ENCODE assay signal across 27 mouse cellular contexts in genomic region chr2:91120261-91120671, GRCm38 (mm10). TPM values are rescaled to one million over a fixed set of nuclear protein-coding genes. Genes with fewer than 3 reads are reported as not detected.
DNase-seq lines count a peak whose midpoint lies in the region; ATAC-seq lines count a peak whose summit lies in the region.
"Had no signal": no experiment of that assay in that cellular context is flagged by ENCODE, and none has a peak within 500 bp of the region (broad histone marks: within the 10 kb centered on the region; RNA-seq: fewer than 3 reads in every experiment).

No protein-coding gene starts in this region.

- peaks cover 69% of the 10 kb centered on the region for H3K4me1 ChIP-seq in heart, embryonic 10.5 days
- peaks cover 54% of the 10 kb centered on the region for H3K4me1 ChIP-seq in heart, embryonic 15.5 days (replicated peaks)
- H3K4me1 ChIP-seq: embryonic facial prominence, embryonic 12.5 days had no signal

- H3K9ac ChIP-seq in heart, embryonic 15.5 days: peak overlapping the region; percentile 82
- H3K9ac ChIP-seq: embryonic facial prominence, embryonic 12.5 days; forebrain, embryonic 12.5 days; hindbrain, embryonic 13.5 days; kidney, embryonic 15.5 days; limb, embryonic 12.5 days; liver, postnatal 0 days; neural tube, embryonic 13.5 days had no signal

- WGBS in heart, embryonic 10.5 days: 48% methylated on average over 6 of the region's 6 CpGs
- WGBS in heart, embryonic 15.5 days: 29% methylated on average over 6 of the region's 6 CpGs

- peaks cover 64% of the 10 kb centered on the region for H3K36me3 ChIP-seq in heart, embryonic 10.5 days
- H3K36me3 ChIP-seq in heart, embryonic 15.5 days: peaks cover 25% of the 10 kb centered on the region
- H3K36me3 ChIP-seq: embryonic facial prominence, embryonic 12.5 days; forebrain, embryonic 12.5 days; hindbrain, embryonic 13.5 days; kidney, embryonic 15.5 days; limb, embryonic 12.5 days; midbrain, embryonic 10.5 days; neural tube, embryonic 13.5 days had no signal

- no peak for ATAC-seq in heart, embryonic 15.5 days (replicated peaks; ENCODE audit: insufficient number of reproducible peaks, insufficient read depth, low FRiP score, low read depth)
- ATAC-seq: liver, postnatal 0 days; midbrain, embryonic 16.5 days; Patski had no signal

- peak overlapping the region; percentile 70 for H3K4me3 ChIP-seq in heart, embryonic 10.5 days
- peak overlapping the region; percentile 67 for H3K4me3 ChIP-seq in heart, embryonic 15.5 days
- H3K4me3 ChIP-seq: embryonic facial prominence, embryonic 12.5 days; forebrain, embryonic 12.5 days; hindbrain, embryonic 13.5 days; kidney, embryonic 15.5 days; limb, embryonic 12.5 days; midbrain, embryonic 10.5 days; myocyte; neural tube, embryonic 13.5 days had no signal

- peak overlapping the region; percentile 71 for H3K4me2 ChIP-seq in heart, embryonic 15.5 days
- H3K4me2 ChIP-seq: embryonic facial prominence, embryonic 12.5 days; forebrain, embryonic 12.5 days; hindbrain, embryonic 13.5 days; kidney, embryonic 15.5 days; limb, embryonic 12.5 days; liver, embryonic 11.5 days; neural tube, embryonic 13.5 days had no signal

- H3K9me3 ChIP-seq in heart, embryonic 10.5 days: no peaks in the 10 kb centered on the region
- H3K9me3 ChIP-seq in heart, embryonic 15.5 days (replicated peaks): no peaks in the 10 kb centered on the region
- H3K9me3 ChIP-seq: embryonic facial prominence, embryonic 12.5 days; forebrain, embryonic 12.5 days; G1E; hindbrain, embryonic 13.5 days; kidney, embryonic 15.5 days; limb, embryonic 12.5 days; midbrain, embryonic 10.5 days; neural tube, embryonic 13.5 days had no signal

- H3K27me3 ChIP-seq in heart, embryonic 10.5 days (ENCODE audit: insufficient read depth, poor library complexity, severe bottlenecking): no peaks in the 10 kb centered on the region
- no peaks in the 10 kb centered on the region for H3K27me3 ChIP-seq in heart, embryonic 15.5 days
- H3K27me3 ChIP-seq: CH12.LX had no signal

- DNase-seq in heart, embryonic 10.5 days (ENCODE audit: low spot score): no peak
- no peak for DNase-seq in heart, adult 9 months (ENCODE audit: low spot score in 2 of 2)
- peak; percentile 41 to 64 for DNase-seq in cerebellum, adult 18-20 months
- peak; percentile 66 for DNase-seq in cerebellum, adult 9-10 months
- DNase-seq in spleen, adult 18-20 months: no peak
- no peak for DNase-seq in frontal cortex, postnatal 14 days (ENCODE audit: low spot score in 2 of 2)
- DNase-seq: adrenal gland, adult 2 months; B cell, adult 2 months; kidney, adult 11 months; kidney, postnatal 36 days; liver, postnatal 0 days; lung, postnatal 10 days; thymus, adult 18-20 months had no signal

- peak overlapping the region; percentile 87 for H3K27ac ChIP-seq in heart, embryonic 10.5 days
- H3K27ac ChIP-seq in heart, embryonic 15.5 days: peak overlapping the region; percentile 93
- H3K27ac ChIP-seq: embryonic facial prominence, embryonic 12.5 days; forebrain, embryonic 12.5 days; hindbrain, embryonic 13.5 days; kidney, embryonic 15.5 days; limb, embryonic 12.5 days; midbrain, embryonic 10.5 days; neural tube, embryonic 13.5 days had no signal

RNA-seq across cellular contexts. Expression of gene Mybpc3, which starts 2.3 kb away (rescaled TPM):
- 450 and 1,030 TPM in 2 replicates for polyA plus RNA-seq in heart, embryonic 10.5 days (2016; fragmentation: Nextera tagmentation; extraction: Ambion mirVana)
- polyA plus RNA-seq in heart, embryonic 15.5 days (2015; fragmentation: Nextera tagmentation; extraction: Ambion mirVana): 909 and 937 TPM in 2 replicates
- polyA plus RNA-seq: adrenal gland, adult 2 months; G1E; Patski had no signal

RNA-seq across cellular contexts. Expression of gene Spi1, which starts 38.1 kb away (rescaled TPM):
- polyA plus RNA-seq in heart, embryonic 10.5 days (2016; fragmentation: Nextera tagmentation; extraction: Ambion mirVana): 0.99 and 4.1 TPM in 2 replicates
- polyA plus RNA-seq in heart, embryonic 15.5 days (2015; fragmentation: Nextera tagmentation; extraction: Ambion mirVana): 3.9 and 8.6 TPM in 2 replicates

RNA-seq across cellular contexts. Expression of gene Slc39a13, which starts 50.0 kb away (rescaled TPM):
- polyA plus RNA-seq in heart, embryonic 10.5 days (2016; fragmentation: Nextera tagmentation; extraction: Ambion mirVana): 32.6 and 37.5 TPM in 2 replicates
- polyA plus RNA-seq in heart, embryonic 15.5 days (2015; fragmentation: Nextera tagmentation; extraction: Ambion mirVana): 53.5 and 63.2 TPM in 2 replicates

Comparison
In these comparisons a context has a peak if more than half of its experiments do, and no peak if none do; other contexts are left out.
1. DNase-seq: peak in cerebellum, adult 18-20 months (2 of 2) and cerebellum, adult 9-10 months (single experiment); none in heart, embryonic 10.5 days (single experiment), heart, adult 9 months (0 of 2), spleen, adult 18-20 months (0 of 2) and frontal cortex, postnatal 14 days (0 of 2).